Mouse (Mus musculus) testis, adult 2 months (tissue): ENCODE data around the gene Olfr1442.

Source experiments
- CTCF ChIP-seq: fragments of 200-500 bp; IDR thresholded peaks from 2 replicates; pipeline ENCODE4 v1.5.1; 2012; ENCODE audit warnings: low read depth, mild to moderate bottlenecking, inconsistent platforms, low read length, moderate library complexity; ENCODE audit not compliant: control insufficient read depth, insufficient read depth, insufficient replicate concordance
- POLR2A ChIP-seq: fragments of 200-500 bp; IDR thresholded peaks from 2 replicates; pipeline ENCODE4 v1.6.1; 2012; ENCODE audit warnings: low read depth, mild to moderate bottlenecking, inconsistent platforms, low read length, moderate library complexity; ENCODE audit not compliant: control insufficient read depth

GRCm38 (mm10) chr19:12634963-12635362 is 35.3 kb upstream of the Olfr1442 start:
- TF ChIP-seq CTCF (no peak), POLR2A (no peak)
